Mouse (Mus musculus) kidney, postnatal 14 days (tissue): Measurements from ENCODE around the gene Vmn1r8.
"Not testable (repeated sequence)": the region's sequence is repeated elsewhere in the genome, so short reads cannot be mapped to it uniquely, and the experiment has no call there.

Experiments
- DNase-seq: peaks from one replicate; pipeline ENCODE4 v3.0.0; 2022; ENCODE audit warnings: mixed read lengths

Vmn1r8 gene

GRCm38 (mm10) chr6:57031984-57032383 lies at the start of gene Vmn1r8:
Gene Vmn1r8 (plus strand): TSS chr6:57032284.
- no peak for DNase-seq

DNA sequence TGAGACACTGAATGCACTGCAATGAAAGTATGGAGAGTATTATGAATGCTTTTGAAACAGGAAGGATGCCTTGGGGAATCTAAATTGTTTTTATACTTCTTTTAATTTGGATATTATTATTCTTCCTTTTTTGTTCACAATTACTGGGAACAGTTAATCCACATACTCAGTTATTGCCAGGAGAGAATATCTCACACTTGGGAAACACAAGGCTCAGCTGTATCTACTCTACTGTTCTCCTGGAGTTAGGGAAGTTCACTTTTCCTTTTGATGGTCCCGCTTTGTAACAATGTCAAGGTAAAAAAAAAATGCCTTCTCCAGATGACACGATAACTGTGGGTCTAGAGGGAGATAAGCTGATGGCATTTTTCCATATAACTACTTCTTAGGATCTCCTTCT lies 35.1 kb upstream of the Vmn1r8 start, which contains the start of gene Vmn1r6:
Gene Vmn1r6, plus strand, starts transcription at position 301 of the 400 bp plus-strand sequence.
- no peak for DNase-seq

DNA sequence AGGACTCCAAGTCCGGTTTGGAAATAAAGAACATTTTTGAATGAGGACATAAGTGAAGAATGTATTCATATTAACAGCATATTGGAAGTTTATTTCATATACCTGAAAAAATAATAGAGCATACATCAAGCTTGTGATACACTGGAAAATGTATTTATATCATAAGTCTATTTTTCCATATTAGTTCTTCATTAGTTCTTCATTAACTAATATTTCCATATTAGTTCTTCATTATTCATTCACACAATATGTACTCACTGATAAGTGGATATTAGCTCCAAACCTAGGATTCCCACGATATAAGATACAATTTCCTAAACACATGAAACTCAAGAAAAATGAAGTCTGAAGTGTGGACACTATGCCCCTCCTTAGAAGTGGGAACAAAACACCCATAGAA lies 6.9 kb upstream of the Vmn1r8 start, which contains the start of gene Vmn1r7:
Gene Vmn1r7, minus strand, starts transcription at position 101 of the 400 bp plus-strand sequence.
- DNase-seq: not testable (repeated sequence)

GRCm38 (mm10) chr6:57034674-57035073 lies 2.6 kb downstream of the Vmn1r8 start:
- no peak for DNase-seq

GRCm38 (mm10) chr6:57063730-57064129 lies 31.6 kb downstream of the Vmn1r8 start:
- DNase-seq: peak; percentile 29

DNA sequence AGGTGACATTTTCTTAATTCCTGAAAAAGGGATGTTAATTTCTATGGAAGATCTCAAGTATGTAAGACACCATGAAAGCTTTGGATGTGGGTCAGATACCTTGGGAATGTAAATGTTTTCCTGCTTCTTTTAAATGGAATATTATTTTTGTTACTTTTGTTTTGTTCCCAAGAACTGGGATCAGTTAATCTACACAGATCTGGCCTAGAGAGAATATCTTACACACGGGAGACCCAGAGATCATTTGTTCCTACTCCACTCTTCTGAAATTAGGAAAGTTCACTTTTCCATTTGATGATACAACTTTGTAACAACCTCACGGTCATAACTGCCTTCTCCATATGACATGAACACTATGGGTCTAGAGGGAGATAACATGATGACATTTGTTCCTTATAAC lies 34.4 kb downstream of the Vmn1r8 start, which contains the start of gene Vmn1r9:
Gene Vmn1r9, plus strand, starts transcription at position 301 of the 400 bp plus-strand sequence.
- DNase-seq: no peak
